In genomic region chr16:59549631-59550030, GRCm38 (mm10) we compare ENCODE assay signal across 12 mouse cellular contexts. TPM values are rescaled to one million over a fixed set of nuclear protein-coding genes. Genes with fewer than 3 reads are reported as not detected.
DNase-seq lines count a peak whose midpoint lies in the region; ATAC-seq and TF ChIP-seq lines count a peak whose summit lies in the region.
"Had no signal": no experiment of that assay in that cellular context is flagged by ENCODE, and none has a peak within 500 bp of the region (broad histone marks: within the 10 kb centered on the region; RNA-seq: fewer than 3 reads in every experiment).

No protein-coding gene starts in this region.

- TF ChIP-seq CTCF in forebrain, postnatal 0 days (IDR thresholded peaks at IDR 0.05; ENCODE audit: low read depth) = no peak

- no peaks in the 10 kb centered on the region for H3K27me3 ChIP-seq in forebrain, embryonic 13.5 days
- no peaks in the 10 kb centered on the region for H3K27me3 ChIP-seq in forebrain, postnatal 0 days (ENCODE audit: insufficient read depth, low read length)
- no peaks in the 10 kb centered on the region for H3K27me3 ChIP-seq in limb, embryonic 11.5 days (ENCODE audit: control insufficient read depth, insufficient read depth, low read length)
- H3K27me3 ChIP-seq in limb, embryonic 10.5 days (ENCODE audit: low read depth, poor library complexity, severe bottlenecking) = no peaks in the 10 kb centered on the region
- no peaks in the 10 kb centered on the region for H3K27me3 ChIP-seq in hindbrain, embryonic 15.5 days
- no peaks in the 10 kb centered on the region for H3K27me3 ChIP-seq in neural tube, embryonic 14.5 days (ENCODE audit: control insufficient read depth, insufficient read depth, low read length)
- H3K27me3 ChIP-seq: limb, embryonic 15.5 days had no signal

- H3K9ac ChIP-seq in forebrain, embryonic 13.5 days = no peak overlapping the region
- no peak overlapping the region for H3K9ac ChIP-seq in forebrain, postnatal 0 days
- H3K9ac ChIP-seq in limb, embryonic 11.5 days (ENCODE audit: low read length) = no peak overlapping the region
- H3K9ac ChIP-seq in hindbrain, embryonic 15.5 days = no peak overlapping the region
- H3K9ac ChIP-seq in neural tube, embryonic 14.5 days (replicated peaks; ENCODE audit: low read depth, low read length) = no peak overlapping the region
- H3K9ac ChIP-seq: limb, embryonic 15.5 days had no signal

- no peak overlapping the region for H3K4me3 ChIP-seq in forebrain, embryonic 13.5 days
- no peak overlapping the region for H3K4me3 ChIP-seq in forebrain, postnatal 0 days (ENCODE audit: low read depth, low read length)
- no peak overlapping the region for H3K4me3 ChIP-seq in limb, embryonic 11.5 days (ENCODE audit: low read depth, low read length)
- no peak overlapping the region for H3K4me3 ChIP-seq in limb, embryonic 10.5 days
- no peak overlapping the region for H3K4me3 ChIP-seq in hindbrain, embryonic 15.5 days
- no peak overlapping the region for H3K4me3 ChIP-seq in neural tube, embryonic 14.5 days (ENCODE audit: low read depth, low read length)
- H3K4me3 ChIP-seq: limb, embryonic 15.5 days had no signal

- WGBS in forebrain, embryonic 13.5 days = 87% methylated on average over 15 of the region's 15 CpGs
- WGBS in forebrain, postnatal 0 days = 92% methylated on average over 15 of the region's 15 CpGs
- 93% methylated on average over 15 of the region's 15 CpGs for WGBS in limb, embryonic 11.5 days
- WGBS in limb, embryonic 10.5 days = 84% methylated on average over 15 of the region's 15 CpGs
- 92% methylated on average over 15 of the region's 15 CpGs for WGBS in hindbrain, embryonic 15.5 days
- 91% methylated on average over 15 of the region's 15 CpGs for WGBS in neural tube, embryonic 14.5 days

- peaks cover 19% of the 10 kb centered on the region for H3K4me1 ChIP-seq in forebrain, embryonic 13.5 days
- peaks cover 9% of the 10 kb centered on the region; the same call in 1 of the 2 replicates for H3K4me1 ChIP-seq in forebrain, postnatal 0 days (ENCODE audit: insufficient read depth)
- H3K4me1 ChIP-seq in limb, embryonic 11.5 days (ENCODE audit: control insufficient read depth, insufficient read depth, low read length) = no peaks in the 10 kb centered on the region
- H3K4me1 ChIP-seq in limb, embryonic 10.5 days = no peaks in the 10 kb centered on the region
- H3K4me1 ChIP-seq in hindbrain, embryonic 15.5 days (replicated peaks) = peaks cover 17% of the 10 kb centered on the region
- H3K4me1 ChIP-seq in neural tube, embryonic 14.5 days (ENCODE audit: control insufficient read depth, insufficient read depth, low read length) = peaks cover 11% of the 10 kb centered on the region
- H3K4me1 ChIP-seq: limb, embryonic 15.5 days had no signal

- ATAC-seq in forebrain, embryonic 13.5 days = peak; percentile 78
- no peak for ATAC-seq in forebrain, postnatal 0 days
- 0 out of 2 replicates have a peak, but pooled peaks have one; percentile 57 for ATAC-seq in limb, embryonic 11.5 days (ENCODE audit: insufficient number of reproducible peaks, low FRiP score, low TSS enrichment, low read depth)
- peak; percentile 76; the same call in 1 of the 2 replicates for ATAC-seq in hindbrain, embryonic 15.5 days (ENCODE audit: low FRiP score, low read depth)
- ATAC-seq in neural tube, embryonic 14.5 days (ENCODE audit: low read depth) = peak; percentile 78
- no peak for ATAC-seq in activated CD4-positive, CD25-positive, alpha-beta regulatory T cell, adult 4 months
- ATAC-seq: lung, postnatal 0 days had no signal

- no peak overlapping the region for H3K4me2 ChIP-seq in forebrain, embryonic 13.5 days
- no peak overlapping the region for H3K4me2 ChIP-seq in forebrain, postnatal 0 days (ENCODE audit: low read depth)
- H3K4me2 ChIP-seq in limb, embryonic 11.5 days (ENCODE audit: low read depth, severe bottlenecking) = no peak overlapping the region
- no peak overlapping the region for H3K4me2 ChIP-seq in hindbrain, embryonic 15.5 days
- H3K4me2 ChIP-seq in neural tube, embryonic 14.5 days (ENCODE audit: low read depth, low read length) = no peak overlapping the region
- H3K4me2 ChIP-seq: limb, embryonic 15.5 days had no signal

- no peaks in the 10 kb centered on the region for H3K36me3 ChIP-seq in forebrain, embryonic 13.5 days (ENCODE audit: poor library complexity, severe bottlenecking)
- no peaks in the 10 kb centered on the region for H3K36me3 ChIP-seq in forebrain, postnatal 0 days (ENCODE audit: insufficient read depth)
- H3K36me3 ChIP-seq in limb, embryonic 11.5 days (ENCODE audit: control insufficient read depth, insufficient read depth, low read length) = no peaks in the 10 kb centered on the region
- peaks cover 16% of the 10 kb centered on the region for H3K36me3 ChIP-seq in limb, embryonic 10.5 days
- no peaks in the 10 kb centered on the region for H3K36me3 ChIP-seq in hindbrain, embryonic 15.5 days
- H3K36me3 ChIP-seq in neural tube, embryonic 14.5 days (ENCODE audit: control insufficient read depth, insufficient read depth, low read length) = no peaks in the 10 kb centered on the region

- H3K9me3 ChIP-seq in forebrain, embryonic 13.5 days (replicated peaks) = no peaks in the 10 kb centered on the region
- H3K9me3 ChIP-seq in forebrain, postnatal 0 days (ENCODE audit: low read length) = no peaks in the 10 kb centered on the region
- no peaks in the 10 kb centered on the region for H3K9me3 ChIP-seq in limb, embryonic 11.5 days (ENCODE audit: control insufficient read depth, low read length)
- H3K9me3 ChIP-seq in limb, embryonic 10.5 days (replicated peaks) = no peaks in the 10 kb centered on the region
- H3K9me3 ChIP-seq in hindbrain, embryonic 15.5 days = no peaks in the 10 kb centered on the region
- H3K9me3 ChIP-seq in neural tube, embryonic 14.5 days (ENCODE audit: control insufficient read depth, low read length) = no peaks in the 10 kb centered on the region
- H3K9me3 ChIP-seq: limb, embryonic 15.5 days had no signal

- no peak for DNase-seq in forebrain, postnatal 0 days
- DNase-seq in limb, embryonic 11.5 days (ENCODE audit: low spot score) = no peak
- DNase-seq in limb, embryonic 10.5 days (ENCODE audit: low spot score) = no peak
- DNase-seq in gastrocnemius, adult 18-20 months (ENCODE audit: low spot score) = no peak
- DNase-seq: adrenal gland, postnatal 10 days; kidney, adult 18-20 months had no signal

- no peak overlapping the region for H3K27ac ChIP-seq in forebrain, embryonic 13.5 days
- H3K27ac ChIP-seq in forebrain, postnatal 0 days (ENCODE audit: low read depth, low read length) = no peak overlapping the region
- H3K27ac ChIP-seq in limb, embryonic 11.5 days (replicated peaks; ENCODE audit: low read depth, low read length) = no peak overlapping the region
- H3K27ac ChIP-seq in limb, embryonic 10.5 days = no peak overlapping the region
- H3K27ac ChIP-seq in hindbrain, embryonic 15.5 days (replicated peaks) = no peak overlapping the region
- H3K27ac ChIP-seq in neural tube, embryonic 14.5 days (ENCODE audit: low read depth, low read length) = no peak overlapping the region
- H3K27ac ChIP-seq: limb, embryonic 15.5 days had no signal

RNA-seq across cellular contexts. Expression of gene Crybg3, which starts 51.1 kb away (rescaled TPM):
- polyA plus RNA-seq in forebrain, embryonic 13.5 days (2015; fragmentation: Nextera tagmentation; extraction: Ambion mirVana) = 2.3 and 2.6 TPM in 2 replicates
- total RNA-seq in forebrain, postnatal 0 days (2014; rRNA removed) = 4.3 and 4.7 TPM in 2 replicates
- 0.88 and 0.92 TPM in 2 replicates for polyA plus RNA-seq in forebrain, postnatal 0 days (2015; fragmentation: Nextera tagmentation; extraction: Ambion mirVana)
- polyA plus RNA-seq in limb, embryonic 11.5 days (2014; fragmentation: Nextera tagmentation; extraction: Ambion mirVana) = 7.3 and 9.7 TPM in 2 replicates
- polyA plus RNA-seq in limb, embryonic 10.5 days (2016; fragmentation: Nextera tagmentation; extraction: Ambion mirVana) = 7.2 and 7.8 TPM in 2 replicates
- 2.7 and 3.0 TPM in 2 replicates for polyA plus RNA-seq in hindbrain, embryonic 15.5 days (2015; fragmentation: Nextera tagmentation; extraction: Ambion mirVana)
- polyA plus RNA-seq in neural tube, embryonic 14.5 days (2014; fragmentation: Nextera tagmentation; extraction: Ambion mirVana) = 2.2 and 3.9 TPM in 2 replicates
- polyA plus RNA-seq in activated CD4-positive, CD25-positive, alpha-beta regulatory T cell, adult 4 months (2017; shearing (Covaris generic)) = 10 to 100 TPM; 11.6 to 11.7 TPM
- 10 to 100 TPM; 28.8 to 36.0 TPM for total RNA-seq in gastrocnemius, adult 18-20 months (2021)

Comparison
In these comparisons a context has a peak if more than half of its experiments do, and no peak if none do; other contexts are left out.
1. ATAC-seq: peak in forebrain, embryonic 13.5 days (single experiment), limb, embryonic 11.5 days (single experiment), hindbrain, embryonic 15.5 days (single experiment) and neural tube, embryonic 14.5 days (single experiment); none in forebrain, postnatal 0 days (single experiment) and activated CD4-positive, CD25-positive, alpha-beta regulatory T cell, adult 4 months (single experiment).